Mouse (Mus musculus) liver, embryonic 13.5 days (tissue): ENCODE results near the gene Mta3. TPM values are rescaled to one million over a fixed set of nuclear protein-coding genes. Genes with fewer than 3 reads are reported as not detected.
A peak's percentile ranks its signal among the peaks of the same experiment; 100 is the strongest.

Experiments used
- ATAC-seq: fragments of 200-750 bp; cut with Nextera tagmentation; 2 replicates; pipeline ENCODE4 v1.8.0; 2017; ENCODE audit warnings: low read depth, mild to moderate bottlenecking, moderate number of reproducible peaks, moderate library complexity
- DNase-seq: peaks from one replicate; pipeline ENCODE4 v3.0.0; 2022
- H3K27ac ChIP-seq: fragments of 300-500 bp; sonication (generic); 2 replicates; pipeline ENCODE4 v1.5.1; 2015; ENCODE audit warnings: moderate library complexity, mild to moderate bottlenecking, inconsistent platforms
- H3K27me3 ChIP-seq: fragments of 300-500 bp; sonication (generic); 2 replicates; pipeline ENCODE4 v1.6.1; 2015; ENCODE audit warnings: mild to moderate bottlenecking, inconsistent platforms
- H3K36me3 ChIP-seq: fragments of 300-500 bp; sonication (generic); 2 replicates; pipeline ENCODE4 v1.6.1; 2015; ENCODE audit warnings: mild to moderate bottlenecking, inconsistent platforms
- H3K4me1 ChIP-seq: fragments of 300-500 bp; sonication (generic); replicated peaks from 2 replicates; pipeline ENCODE4 v1.6.1; 2015; ENCODE audit warnings: inconsistent platforms
- H3K4me2 ChIP-seq: fragments of 300-500 bp; sonication (generic); 2 replicates; pipeline ENCODE4 v1.6.1; 2015; ENCODE audit warnings: inconsistent platforms, mild to moderate bottlenecking, moderate library complexity
- H3K4me3 ChIP-seq: fragments of 300-500 bp; sonication (generic); replicated peaks from 2 replicates; pipeline ENCODE4 v1.5.1; 2015; ENCODE audit warnings: mild to moderate bottlenecking, inconsistent platforms
- H3K9ac ChIP-seq: fragments of 300-500 bp; sonication (generic); 2 replicates; pipeline ENCODE4 v1.6.1; 2015; ENCODE audit warnings: mild to moderate bottlenecking, inconsistent platforms
- H3K9me3 ChIP-seq: fragments of 300-500 bp; sonication (generic); replicated peaks from 2 replicates; pipeline ENCODE4 v1.6.1; 2016; ENCODE audit warnings: inconsistent platforms
- WGBS: fragments of 180-500 bp; shearing (Covaris S2); methylation state at CpG from one replicate; pipeline ENCODE4 v1.1.7; 2015; ENCODE audit not compliant: insufficient replicate concordance; 5-methylcytosine and 5-hydroxymethylcytosine counted together
- polyA plus RNA-seq: library from polyadenylated mRNA; unstranded; fragments of >200 nt; fragmentation: Nextera tagmentation; extraction: Ambion mirVana; gene quantifications from 2 replicates; pipeline ENCODE4 v1.2.1, GENCODE M21; 2015

Mta3 gene
- polyA plus RNA-seq, 1 experiment from 2014 or later: 44.1 TPM

DNA sequence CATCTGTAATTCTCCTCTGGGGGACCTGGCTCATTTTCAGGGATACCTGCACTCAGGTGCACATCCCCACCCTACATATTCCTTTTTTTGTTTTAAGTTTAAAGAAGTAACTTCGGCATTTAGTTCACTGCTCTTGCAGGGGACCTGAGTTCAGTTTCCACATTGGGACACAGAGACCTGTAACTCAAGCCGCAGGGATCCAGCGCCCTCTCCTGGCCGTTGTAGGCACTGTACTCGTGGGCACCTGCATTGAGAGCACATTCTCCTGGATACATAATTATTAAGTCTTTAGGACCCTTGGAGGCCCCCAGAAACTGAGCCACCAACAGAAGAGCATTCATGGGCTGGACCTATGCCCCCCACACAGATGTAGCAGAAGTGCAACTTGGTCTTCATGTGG is 26.8 kb downstream of the Mta3 start:
- peaks cover 78% of the 10 kb centered on the region for H3K4me1 ChIP-seq
- peak; percentile 37; the same call in 1 of the 2 replicates for ATAC-seq
- peak overlapping the region; percentile 61 for H3K4me2 ChIP-seq

DNA sequence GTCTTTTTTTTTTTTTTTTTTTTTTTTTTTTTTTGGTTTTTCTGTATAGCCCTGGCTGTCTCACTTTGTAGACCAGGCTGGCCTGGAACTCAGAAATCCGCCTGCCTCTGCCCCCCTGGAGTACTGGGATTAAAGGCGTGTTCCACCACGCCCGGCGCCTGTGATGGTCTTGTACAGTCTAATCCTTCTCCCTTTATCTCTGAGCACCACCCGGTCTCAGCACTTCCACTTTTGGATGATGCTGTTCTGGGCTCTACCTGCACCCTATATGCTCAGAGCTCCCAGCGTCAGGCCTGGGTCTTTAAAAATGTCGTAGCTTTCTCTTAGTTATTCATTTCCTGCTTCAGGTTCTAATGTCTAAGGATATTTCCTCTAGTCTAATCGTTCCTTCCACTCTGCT is 30.7 kb downstream of the Mta3 start:
- Histone ChIP-seq H3K9me3 (no peaks in the 10 kb centered on the region), H3K4me3 (0 out of 2 replicates have a peak overlapping the region, but pooled peaks have one; percentile 0), H3K4me2 (peak overlapping the region; percentile 30), H3K9ac (0 out of 2 replicates have a peak overlapping the region, but pooled peaks have one; percentile 2), H3K27me3 (no peaks in the 10 kb centered on the region), H3K4me1 (peaks cover 62% of the 10 kb centered on the region), H3K27ac (peak overlapping the region; percentile 73), H3K36me3 (peaks cover 39% of the 10 kb centered on the region)
- peak; percentile 95 for ATAC-seq
- peak; percentile 81 for DNase-seq
- WGBS: 19% methylated on average over 9 of the region's 9 CpGs

More for the DNA sequence above, 26.8 kb downstream of the Mta3 start:
- DNase-seq: peak; percentile 74
- peak overlapping the region; percentile 61 for H3K9ac ChIP-seq
- peak overlapping the region; percentile 90 for H3K27ac ChIP-seq
- no peaks in the 10 kb centered on the region for H3K9me3 ChIP-seq
- no peak overlapping the region for H3K4me3 ChIP-seq
- H3K36me3 ChIP-seq: peaks cover 16% of the 10 kb centered on the region
- WGBS: 10% methylated on average over 5 of the region's 5 CpGs
- no peaks in the 10 kb centered on the region for H3K27me3 ChIP-seq

DNA sequence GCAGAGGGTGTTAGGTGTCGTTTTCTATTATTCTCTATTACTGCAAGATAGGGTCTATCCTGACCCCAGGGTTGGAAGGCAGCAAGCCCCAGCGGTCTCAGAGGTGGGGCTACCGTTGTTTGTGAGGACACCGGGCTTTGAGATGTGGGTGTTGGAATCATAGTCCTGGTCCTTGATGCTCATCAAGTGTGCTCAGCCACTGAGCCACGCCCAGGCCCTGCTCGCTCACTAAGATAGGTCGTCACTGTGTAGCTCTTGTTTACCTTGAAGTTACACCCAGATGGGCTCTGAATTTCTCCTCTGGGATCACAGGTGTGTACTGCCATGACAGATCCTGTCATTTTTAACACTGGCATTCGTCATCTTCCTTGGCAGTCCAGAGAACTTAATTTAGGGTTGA is 31.8 kb downstream of the Mta3 start:
- ATAC-seq: peak; percentile 68

DNA sequence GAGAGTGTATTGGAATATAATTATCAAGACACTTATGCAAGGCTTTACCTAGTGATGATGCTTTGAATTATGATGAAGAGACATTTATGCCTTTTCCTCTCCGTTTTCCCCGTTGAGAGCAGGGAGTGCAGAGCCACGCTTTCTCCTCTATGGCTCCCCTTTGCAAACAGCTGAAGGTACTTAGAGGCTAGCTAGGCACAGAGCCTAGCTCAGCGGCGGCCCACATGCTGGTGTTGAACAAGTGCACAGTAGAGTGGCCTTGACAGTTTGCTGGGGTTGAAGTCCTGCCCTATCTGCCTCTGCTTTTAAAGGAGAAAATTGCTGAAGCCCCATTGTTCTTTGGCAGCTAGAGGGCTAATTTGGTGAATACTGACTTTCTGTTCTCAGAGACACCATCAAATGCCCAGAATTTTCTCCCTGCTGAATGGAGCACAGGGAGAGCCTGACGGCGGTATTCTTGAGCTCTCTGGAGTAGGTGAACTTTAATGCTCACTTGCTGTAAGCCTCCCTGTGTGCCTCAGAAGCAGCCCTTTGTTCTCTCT is 34.2 kb downstream of the Mta3 start:
- Histone ChIP-seq H3K4me1 (peaks cover 33% of the 10 kb centered on the region), H3K4me3 (no peak overlapping the region), H3K27ac (no peak overlapping the region), H3K4me2 (no peak overlapping the region), H3K36me3 (peaks cover 55% of the 10 kb centered on the region), H3K27me3 (no peaks in the 10 kb centered on the region), H3K9me3 (no peaks in the 10 kb centered on the region), H3K9ac (no peak overlapping the region)
- 81% methylated on average over 7 of the region's 7 CpGs for WGBS
- DNase-seq: no peak
- no peak for ATAC-seq

More for the DNA sequence above, 31.8 kb downstream of the Mta3 start:
- peak; percentile 35 for DNase-seq
- WGBS: 60% methylated on average over 8 of the region's 8 CpGs
- H3K4me2 ChIP-seq: peak overlapping the region; percentile 30
- H3K9ac ChIP-seq: 0 out of 2 replicates have a peak overlapping the region, but pooled peaks have one; percentile 4
- no peak overlapping the region for H3K4me3 ChIP-seq
- peak overlapping the region; percentile 73 for H3K27ac ChIP-seq
- no peaks in the 10 kb centered on the region for H3K9me3 ChIP-seq
- H3K36me3 ChIP-seq: peaks cover 41% of the 10 kb centered on the region
- H3K27me3 ChIP-seq: no peaks in the 10 kb centered on the region
- peaks cover 51% of the 10 kb centered on the region for H3K4me1 ChIP-seq

DNA sequence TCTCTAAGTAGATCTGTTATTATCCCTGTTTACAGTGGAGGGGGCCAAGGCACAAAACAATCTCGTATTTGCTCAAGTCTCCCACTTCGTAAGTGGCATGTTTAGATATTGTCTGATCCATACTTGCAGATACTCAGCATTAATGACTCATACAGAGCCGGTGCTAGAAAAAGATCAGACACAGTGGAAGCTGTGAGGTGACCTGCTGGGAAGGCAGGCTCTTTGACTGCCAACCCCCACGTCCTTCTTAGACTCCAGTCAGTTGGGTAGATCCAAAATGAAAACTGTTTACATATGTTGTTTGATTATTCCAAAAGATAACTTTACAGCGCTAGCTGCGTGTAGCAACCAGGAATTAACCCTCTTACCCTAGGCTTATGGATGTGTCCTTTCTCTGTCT is 35.3 kb downstream of the Mta3 start:
- no peak for DNase-seq
- no peaks in the 10 kb centered on the region for H3K9me3 ChIP-seq
- no peak overlapping the region for H3K4me3 ChIP-seq
- ATAC-seq: no peak
- no peak overlapping the region for H3K4me2 ChIP-seq
- 80% methylated on average over 6 of the region's 6 CpGs for WGBS
- no peaks in the 10 kb centered on the region for H3K27me3 ChIP-seq
- peaks cover 24% of the 10 kb centered on the region for H3K4me1 ChIP-seq
- H3K36me3 ChIP-seq: peaks cover 56% of the 10 kb centered on the region
- no peak overlapping the region for H3K27ac ChIP-seq
- no peak overlapping the region for H3K9ac ChIP-seq

DNA sequence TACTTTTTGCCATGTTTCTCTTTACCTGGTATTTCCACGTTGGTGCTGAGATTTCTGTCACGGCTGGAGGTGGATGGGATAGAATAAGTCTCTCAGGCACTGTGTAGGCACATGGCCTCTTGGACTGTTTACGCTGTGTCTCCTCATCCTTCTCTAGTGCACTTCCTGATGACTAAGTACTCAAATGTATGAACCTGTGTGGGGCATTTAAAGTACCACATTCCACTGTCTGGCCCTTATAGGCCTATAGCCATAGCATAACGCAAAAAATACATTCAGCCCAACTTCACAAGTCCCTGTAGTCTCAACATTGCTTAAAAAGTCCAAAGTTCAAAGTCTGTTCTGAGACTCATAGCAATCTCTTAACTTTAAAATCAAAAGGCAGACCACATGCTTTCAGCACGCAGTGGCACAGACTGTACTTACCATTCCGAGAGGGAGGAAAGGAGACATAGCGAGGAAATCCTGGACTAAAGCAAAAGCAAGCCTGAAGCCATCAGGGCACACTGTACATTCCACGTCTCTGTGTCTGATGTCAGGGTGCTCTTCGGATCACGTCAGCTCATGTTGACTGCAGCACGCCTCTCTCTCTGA is 38.4 kb downstream of the Mta3 start:
- Histone ChIP-seq H3K36me3 (peaks cover 45% of the 10 kb centered on the region), H3K27me3 (no peaks in the 10 kb centered on the region), H3K27ac (no peak overlapping the region), H3K9me3 (no peaks in the 10 kb centered on the region), H3K4me3 (no peak overlapping the region), H3K4me2 (no peak overlapping the region), H3K4me1 (peaks cover 21% of the 10 kb centered on the region), H3K9ac (no peak overlapping the region)
- no peak for ATAC-seq
- 91% methylated on average over 11 of the region's 11 CpGs for WGBS
- no peak for DNase-seq

DNA sequence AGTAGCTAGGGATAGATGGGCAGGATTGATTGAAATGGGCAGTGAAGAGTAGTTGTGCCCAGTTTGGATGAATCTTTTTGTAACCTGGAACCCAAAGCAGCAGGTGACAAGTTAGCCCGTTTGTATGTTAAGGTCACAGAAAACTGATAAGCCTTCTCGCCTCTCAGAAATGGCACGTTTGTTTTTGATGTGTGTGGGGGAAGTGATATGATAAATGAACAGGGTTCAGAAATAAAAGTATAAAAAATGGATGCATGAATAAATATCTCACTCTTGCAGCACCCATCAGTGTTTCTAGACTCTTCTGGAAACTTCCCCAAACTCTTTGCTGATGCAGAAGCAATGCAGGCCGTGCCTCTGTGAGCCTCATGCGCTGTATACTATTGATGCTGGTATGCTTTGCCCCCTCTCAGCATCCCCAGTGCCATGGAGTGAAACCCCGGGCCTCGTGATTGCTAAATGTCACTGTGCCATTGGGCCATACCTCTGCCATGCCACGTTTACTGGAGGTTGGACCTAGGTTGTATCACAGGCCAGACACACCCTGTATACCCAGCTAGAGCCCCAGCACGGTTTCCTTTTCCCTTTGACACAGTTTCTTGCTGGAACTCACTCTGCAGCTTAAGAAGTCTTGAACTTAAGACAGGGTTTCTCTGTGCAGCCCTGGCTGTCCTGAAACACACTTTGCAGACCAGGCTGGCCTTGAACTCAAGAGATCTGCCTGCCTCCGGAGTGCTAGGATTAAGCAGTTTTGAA is 41.6 kb downstream of the Mta3 start:
- 57% methylated on average over 10 of the region's 10 CpGs for WGBS
- ATAC-seq (peak; percentile 54; the same call in 1 of the 2 replicates), DNase-seq (no peak)
- no peaks in the 10 kb centered on the region for H3K27me3 ChIP-seq
- peaks cover 26% of the 10 kb centered on the region for H3K36me3 ChIP-seq
- H3K4me2 ChIP-seq: no peak overlapping the region
- no peak overlapping the region for H3K9ac ChIP-seq
- peaks cover 25% of the 10 kb centered on the region for H3K4me1 ChIP-seq
- no peak overlapping the region for H3K4me3 ChIP-seq
- H3K9me3 ChIP-seq: no peaks in the 10 kb centered on the region
- H3K27ac ChIP-seq: peak overlapping the region; percentile 31

DNA sequence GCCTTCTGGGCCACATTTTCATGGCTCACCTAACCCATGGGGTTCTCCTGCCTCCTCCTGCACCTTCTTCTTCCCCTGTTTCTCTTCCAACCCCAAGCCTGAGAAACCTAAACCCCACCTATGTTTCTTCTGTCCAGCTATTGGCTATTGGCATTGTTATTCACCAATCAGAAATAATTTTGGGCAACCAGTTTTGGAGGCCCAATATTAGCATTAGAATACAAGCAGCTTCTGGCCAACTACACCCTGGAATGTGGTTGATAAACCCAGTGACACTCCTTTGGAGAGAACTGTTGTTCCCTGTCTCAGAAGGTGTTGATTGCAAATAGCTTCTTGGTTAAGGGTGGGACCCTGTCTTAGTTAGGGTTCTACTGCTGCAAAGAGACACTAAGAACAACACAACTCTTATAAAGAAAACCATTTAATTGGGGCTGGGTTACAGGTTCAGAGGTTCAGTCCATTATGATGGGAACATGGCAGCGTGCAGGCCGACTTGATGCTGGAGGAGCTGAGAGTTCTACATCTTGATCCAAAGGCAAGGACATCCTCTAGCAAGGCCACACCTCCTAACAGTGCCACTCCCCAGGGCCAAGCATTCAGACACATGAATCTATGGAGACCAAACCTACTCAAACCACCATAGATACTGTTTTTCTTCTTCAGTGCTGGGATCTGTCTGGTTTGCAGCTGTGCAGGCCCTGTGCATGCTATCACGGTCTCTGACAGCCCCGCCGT is 44.4 kb downstream of the Mta3 start:
- peaks cover 28% of the 10 kb centered on the region for H3K36me3 ChIP-seq
- H3K4me3 ChIP-seq: no peak overlapping the region
- ATAC-seq (no peak), DNase-seq (no peak)
- 85% methylated on average over 5 of the region's 5 CpGs for WGBS
- H3K4me2 ChIP-seq: no peak overlapping the region
- no peaks in the 10 kb centered on the region for H3K9me3 ChIP-seq
- H3K27ac ChIP-seq: no peak overlapping the region
- peaks cover 22% of the 10 kb centered on the region for H3K4me1 ChIP-seq
- H3K9ac ChIP-seq: no peak overlapping the region
- H3K27me3 ChIP-seq: no peaks in the 10 kb centered on the region

DNA sequence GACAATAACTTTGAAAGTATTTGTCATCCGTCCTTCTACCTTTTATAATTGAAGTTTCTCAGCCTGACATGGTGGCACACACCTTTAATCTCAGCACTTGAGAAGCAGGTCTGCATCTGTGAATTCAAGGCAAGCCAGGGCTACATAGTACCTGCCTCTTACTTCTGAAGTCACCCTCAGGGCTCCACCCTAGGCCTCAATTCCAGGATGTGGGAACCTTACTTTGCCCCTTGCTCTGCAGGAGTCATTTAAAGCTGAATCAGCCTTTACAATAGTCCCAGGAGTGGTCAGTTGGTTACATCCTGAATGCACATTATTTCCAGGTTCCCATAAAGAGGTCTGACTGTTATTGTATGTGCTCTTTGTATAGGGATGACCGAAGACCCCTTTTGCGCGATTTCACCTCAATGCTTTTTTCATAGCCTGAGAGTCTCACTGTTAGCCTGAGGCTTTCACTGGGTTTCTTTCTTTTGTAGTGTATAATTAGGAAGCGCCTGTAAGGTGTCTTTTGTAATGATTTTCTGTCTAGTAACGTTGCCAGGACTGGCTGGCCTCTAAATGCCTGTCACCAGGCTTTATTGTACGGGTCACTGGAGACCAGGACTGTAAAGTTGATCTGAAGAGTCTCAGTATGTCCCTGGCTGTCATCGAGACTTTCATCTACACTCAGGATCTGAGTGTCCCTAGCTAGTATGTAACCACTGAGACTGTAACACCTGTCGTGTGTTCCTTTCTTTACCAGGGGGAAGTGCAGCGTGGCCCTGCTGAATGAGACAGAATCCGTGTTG is 47.3 kb downstream of the Mta3 start:
- Histone ChIP-seq H3K9ac (no peak overlapping the region), H3K9me3 (no peaks in the 10 kb centered on the region), H3K27me3 (no peaks in the 10 kb centered on the region), H3K27ac (no peak overlapping the region), H3K4me2 (no peak overlapping the region), H3K4me3 (no peak overlapping the region), H3K36me3 (peaks cover 46% of the 10 kb centered on the region), H3K4me1 (peaks cover 4% of the 10 kb centered on the region; the same call in 1 of the 2 replicates)
- no peak for ATAC-seq
- 81% methylated on average over 11 of the region's 11 CpGs for WGBS
- no peak for DNase-seq

DNA sequence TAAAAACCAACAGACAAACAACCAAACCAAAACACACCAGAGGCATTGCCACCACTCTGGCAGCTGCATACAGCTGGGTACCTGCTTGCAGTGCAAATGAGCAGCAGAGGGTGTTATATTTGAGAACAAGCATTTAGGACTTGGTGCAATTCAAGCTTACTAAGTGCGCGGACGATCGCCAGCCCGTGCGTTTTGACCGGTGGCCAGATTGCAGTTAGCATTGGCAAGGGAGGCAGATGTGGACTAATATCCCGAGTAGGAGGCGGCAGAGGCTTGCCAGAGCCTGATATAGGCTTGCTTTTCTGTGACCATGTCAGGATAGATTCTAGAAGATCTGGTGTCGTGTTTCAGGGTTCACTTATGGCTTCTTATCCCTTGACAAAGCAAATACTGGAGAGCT is 52.1 kb downstream of the Mta3 start:
- no peak overlapping the region for H3K9ac ChIP-seq
- no peak for DNase-seq
- ATAC-seq: no peak
- no peak overlapping the region for H3K4me3 ChIP-seq
- no peaks in the 10 kb centered on the region for H3K9me3 ChIP-seq
- H3K27me3 ChIP-seq: no peaks in the 10 kb centered on the region
- H3K4me1 ChIP-seq: no peaks in the 10 kb centered on the region
- peaks cover 80% of the 10 kb centered on the region for H3K36me3 ChIP-seq
- no peak overlapping the region for H3K27ac ChIP-seq
- WGBS: 86% methylated on average over 10 of the region's 10 CpGs
- H3K4me2 ChIP-seq: no peak overlapping the region
